In the genomic region with DNA sequence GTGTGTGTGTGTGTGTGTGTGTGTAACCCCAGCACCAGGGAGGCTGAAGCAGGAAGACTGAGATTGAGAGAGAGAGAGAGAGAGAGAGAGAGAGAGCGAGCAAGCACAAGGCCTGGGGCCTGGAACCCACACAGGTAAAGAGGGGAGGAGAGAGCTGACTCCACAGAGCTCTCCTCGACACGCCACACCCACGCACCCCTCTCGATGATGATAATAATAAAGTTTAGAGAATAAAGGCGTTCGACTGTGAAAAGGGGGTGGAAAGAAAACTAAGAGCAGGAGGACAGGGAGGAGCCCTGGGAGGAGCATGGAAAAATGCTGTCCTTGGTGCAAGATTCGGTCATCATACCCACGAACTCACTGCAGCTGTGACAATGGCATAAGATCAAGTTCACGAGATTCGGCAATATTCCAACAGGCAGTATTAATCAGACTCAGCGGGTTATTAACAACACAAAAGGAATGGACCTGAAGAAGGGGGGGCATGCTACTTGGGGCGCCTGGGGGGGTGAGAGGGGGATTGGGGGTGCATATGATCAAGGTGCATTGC, we compare ENCODE assay signal across 23 mouse cellular contexts. TPM values are rescaled to one million over a fixed set of nuclear protein-coding genes. Genes with fewer than 3 reads are reported as not detected.
DNase-seq lines count a peak whose midpoint lies in the region; ATAC-seq and TF ChIP-seq lines count a peak whose summit lies in the region.
"Had no signal": no experiment of that assay in that cellular context is flagged by ENCODE, and none has a peak within 500 bp of the region (broad histone marks: within the 10 kb centered on the region; RNA-seq: fewer than 3 reads in every experiment).

No protein-coding gene starts in this region.

- H3K36me3 ChIP-seq in lung, postnatal 0 days (ENCODE audit: insufficient read depth, low read length): no peaks in the 10 kb centered on the region
- H3K36me3 ChIP-seq in myocyte (ENCODE audit: control insufficient read depth, insufficient read depth): no peaks in the 10 kb centered on the region
- H3K36me3 ChIP-seq in thymus, adult 2 months (ENCODE audit: control insufficient read depth, insufficient read depth, low read length): no peaks in the 10 kb centered on the region
- H3K36me3 ChIP-seq in limb, embryonic 10.5 days: no peaks in the 10 kb centered on the region
- H3K36me3 ChIP-seq: embryonic facial prominence, embryonic 13.5 days; forebrain, embryonic 12.5 days; hindbrain, embryonic 12.5 days; kidney, embryonic 15.5 days; liver, embryonic 15.5 days; neural tube, embryonic 15.5 days had no signal

- 0 out of 2 replicates have a peak, but pooled peaks cover 6% of the 10 kb centered on the region for H3K27me3 ChIP-seq in lung, postnatal 0 days (replicated peaks; ENCODE audit: insufficient read depth, low read length)
- no peaks in the 10 kb centered on the region for H3K27me3 ChIP-seq in myocyte (ENCODE audit: control insufficient read depth, insufficient read depth, insufficient read length)
- no peaks in the 10 kb centered on the region; the same call in 1 of the 2 replicates for H3K27me3 ChIP-seq in thymus, adult 2 months (ENCODE audit: control insufficient read depth, insufficient read depth, low read length)
- H3K27me3 ChIP-seq in limb, embryonic 10.5 days (ENCODE audit: low read depth, poor library complexity, severe bottlenecking): peaks cover 48% of the 10 kb centered on the region
- H3K27me3 ChIP-seq: neural tube, embryonic 15.5 days; Patski had no signal

- H3ac ChIP-seq in myocyte (ENCODE audit: control insufficient read depth, insufficient read length): no peak overlapping the region

- H3K4me2 ChIP-seq in lung, postnatal 0 days (replicated peaks; ENCODE audit: low read depth, low read length): no peak overlapping the region
- H3K4me2 ChIP-seq in myocyte (ENCODE audit: low read depth): peak overlapping the region; percentile 10
- H3K4me2 ChIP-seq: embryonic facial prominence, embryonic 13.5 days; forebrain, embryonic 12.5 days; hindbrain, embryonic 12.5 days; kidney, embryonic 15.5 days; liver, embryonic 15.5 days; neural tube, embryonic 15.5 days had no signal

- 66% methylated on average over 13 of the region's 13 CpGs for WGBS in lung, postnatal 0 days
- 67% methylated on average over 13 of the region's 13 CpGs for WGBS in lung, adult 2 months
- WGBS in thymus, adult 2 months: 87% methylated on average over 13 of the region's 13 CpGs
- 84% methylated on average over 13 of the region's 13 CpGs for WGBS in limb, embryonic 10.5 days

- H3K27ac ChIP-seq in lung, postnatal 0 days (ENCODE audit: low read length): peak overlapping the region; percentile 40
- no peak overlapping the region for H3K27ac ChIP-seq in thymus, adult 2 months (ENCODE audit: control insufficient read depth, insufficient read depth, low read length)
- H3K27ac ChIP-seq in limb, embryonic 10.5 days: no peak overlapping the region
- H3K27ac ChIP-seq: embryonic facial prominence, embryonic 13.5 days; forebrain, embryonic 12.5 days; gastrocnemius, adult 2 months; hindbrain, embryonic 12.5 days; kidney, embryonic 15.5 days; liver, embryonic 15.5 days; neural tube, embryonic 15.5 days had no signal

- H3K79me2 ChIP-seq in myocyte (ENCODE audit: control insufficient read depth, insufficient read depth): no peaks in the 10 kb centered on the region

- no peak for ATAC-seq in lung, postnatal 0 days
- ATAC-seq: intestine, postnatal 0 days; midbrain, embryonic 16.5 days; Patski had no signal

- H3K9me3 ChIP-seq in lung, postnatal 0 days (ENCODE audit: low read length): no peaks in the 10 kb centered on the region
- H3K9me3 ChIP-seq in limb, embryonic 10.5 days (replicated peaks): no peaks in the 10 kb centered on the region
- H3K9me3 ChIP-seq: embryonic facial prominence, embryonic 13.5 days; forebrain, embryonic 12.5 days; hindbrain, embryonic 12.5 days; liver, embryonic 15.5 days; neural tube, embryonic 15.5 days had no signal

- no peak for TF ChIP-seq POLR2A in lung, adult 2 months (IDR thresholded peaks at IDR 0.05; ENCODE audit: borderline replicate concordance, extremely low read depth, low read depth, low read length)
- TF ChIP-seq POLR2A in myocyte (IDR thresholded peaks at IDR 0.05; ENCODE audit: insufficient read length, low read depth): no peak
- TF ChIP-seq POLR2A in thymus, adult 2 months (IDR thresholded peaks at IDR 0.05; ENCODE audit: control insufficient read depth, extremely low read depth, insufficient read depth, low read length, poor library complexity): no peak

- 0 out of 2 replicates have a peak, but pooled peaks cover 3% of the 10 kb centered on the region for H3K4me1 ChIP-seq in lung, postnatal 0 days (ENCODE audit: insufficient read depth, low read depth, low read length)
- peaks cover 11% of the 10 kb centered on the region for H3K4me1 ChIP-seq in lung, adult 2 months (ENCODE audit: control insufficient read depth, insufficient read depth, low read length)
- H3K4me1 ChIP-seq in thymus, adult 2 months (replicated peaks; ENCODE audit: control insufficient read depth, insufficient read depth, low read length): no peaks in the 10 kb centered on the region
- H3K4me1 ChIP-seq in limb, embryonic 10.5 days: peaks cover 17% of the 10 kb centered on the region
- H3K4me1 ChIP-seq: liver, embryonic 15.5 days had no signal

- no peak for TF ChIP-seq CTCF in lung, postnatal 0 days (IDR thresholded peaks at IDR 0.05)
- TF ChIP-seq CTCF in lung, adult 2 months (IDR thresholded peaks at IDR 0.05; ENCODE audit: insufficient read depth, low read length): no peak
- no peak for TF ChIP-seq CTCF in thymus, adult 2 months (IDR thresholded peaks at IDR 0.05; ENCODE audit: borderline replicate concordance, control insufficient read depth, extremely low read depth, insufficient read depth, low read length, poor library complexity)

- no peak for TF ChIP-seq EP300 in lung, postnatal 0 days (IDR thresholded peaks at IDR 0.05)

- H3K9ac ChIP-seq in lung, postnatal 0 days (replicated peaks; ENCODE audit: low read depth): no peak overlapping the region
- H3K9ac ChIP-seq: embryonic facial prominence, embryonic 13.5 days; forebrain, embryonic 12.5 days; hindbrain, embryonic 12.5 days; kidney, embryonic 15.5 days; liver, embryonic 15.5 days; neural tube, embryonic 15.5 days had no signal

- H3K4me3 ChIP-seq in lung, postnatal 0 days (ENCODE audit: low read depth, low read length): no peak overlapping the region
- H3K4me3 ChIP-seq in lung, adult 2 months (replicated peaks; ENCODE audit: extremely low read depth, low read depth, low read length): no peak overlapping the region
- H3K4me3 ChIP-seq in myocyte: no peak overlapping the region
- no peak overlapping the region for H3K4me3 ChIP-seq in thymus, adult 2 months (ENCODE audit: control insufficient read depth, insufficient read depth, low read length)
- H3K4me3 ChIP-seq in limb, embryonic 10.5 days: no peak overlapping the region
- H3K4me3 ChIP-seq: embryonic facial prominence, embryonic 13.5 days; erythroblast, embryonic 14.5 days; forebrain, embryonic 12.5 days; gastrocnemius, adult 2 months; hindbrain, embryonic 12.5 days; kidney, embryonic 15.5 days; liver, embryonic 15.5 days; neural tube, embryonic 15.5 days had no signal

- peak; percentile 54 for DNase-seq in lung, postnatal 0 days (ENCODE audit: low spot score)
- no peak for DNase-seq in lung, adult 2 months
- DNase-seq in CD4-positive helper T cell, adult 2 months (ENCODE audit: low read depth, low spot score): peak; percentile 19
- DNase-seq in adrenal gland, postnatal 14 days: peak; percentile 66
- DNase-seq in thymus, adult 2 months: no peak
- DNase-seq in limb, embryonic 10.5 days (ENCODE audit: low spot score): no peak
- DNase-seq: cerebellum, adult 2 months had no signal

TF ChIP-seq in myocyte, 11 proteins besides CTCF, POLR2A, EP300 and RAD21:
- TF ChIP-seq CEBPB (IDR thresholded peaks at IDR 0.05; ENCODE audit: insufficient read depth, poor library complexity, severe bottlenecking) (0 out of 2 replicates have a peak, but pooled peaks have one; percentile 6), POLR2AphosphoS2 (IDR thresholded peaks at IDR 0.05; ENCODE audit: insufficient read length, low read depth) (no peak), USF1 (IDR thresholded peaks at IDR 0.05; ENCODE audit: low read depth) (no peak), MYOD1 (IDR thresholded peaks at IDR 0.05; ENCODE audit: control insufficient read depth in 1 of 3, insufficient read length in 2 of 3, low read depth in 2 of 3) (peak in 2 of 3 experiments; percentile 13 to 41), E2F4 (IDR thresholded peaks at IDR 0.05; ENCODE audit: insufficient read depth) (no peak), REST (IDR thresholded peaks at IDR 0.05; ENCODE audit: insufficient read depth, insufficient read length) (no peak), MYOG (IDR thresholded peaks at IDR 0.05; ENCODE audit: control insufficient read depth in 1 of 3, insufficient read depth in 1 of 3, insufficient read length in 2 of 3, low read depth in 2 of 3) (peak in 1 of 3 experiments; percentile 30), MAX (IDR thresholded peaks at IDR 0.05; ENCODE audit: low read depth) (no peak)

RNA-seq across cellular contexts. Expression of a gene that starts 4.6 kb away (rescaled TPM):
- 1.6 and 3.3 TPM in 2 replicates for polyA plus RNA-seq in lung, postnatal 0 days (2015; fragmentation: Nextera tagmentation; extraction: Ambion mirVana)
- 1.0 and 1.4 TPM in 2 replicates for polyA plus RNA-seq in lung, adult 2 months (2012; rRNA removed)
- total RNA-seq in adrenal gland, postnatal 14 days (2021): 0.26 and 0.33 TPM in 2 replicates
- polyA plus RNA-seq in myocyte (2012; fragmentation: generic; extraction: Trizol): 0.44 TPM
- polyA plus RNA-seq in thymus, adult 2 months (2012; rRNA removed): 0.18 TPM in 1 of 2 replicates, not detected in the other
- polyA plus RNA-seq in limb, embryonic 10.5 days (2016; fragmentation: Nextera tagmentation; extraction: Ambion mirVana): 0.25 TPM in 1 of 2 replicates, not detected in the other
- total RNA-seq: heart, adult 8-10 months; heart, postnatal 25 days; megakaryocyte-erythroid progenitor cell, adult 5-6 weeks had no signal
- polyA plus RNA-seq: erythroblast, embryonic 14.5 days; heart, embryonic 14.5 days had no signal

RNA-seq across cellular contexts. Expression of a gene that starts 49.3 kb away (rescaled TPM):
- 13.5 and 13.9 TPM in 2 replicates for polyA plus RNA-seq in lung, postnatal 0 days (2015; fragmentation: Nextera tagmentation; extraction: Ambion mirVana)
- polyA plus RNA-seq in lung, adult 2 months (2012; rRNA removed): 32.8 and 39.0 TPM in 2 replicates
- total RNA-seq in adrenal gland, postnatal 14 days (2021): 23.4 and 32.1 TPM in 2 replicates
- polyA plus RNA-seq in myocyte (2012; fragmentation: generic; extraction: Trizol): 36.0 TPM
- polyA plus RNA-seq in thymus, adult 2 months (2012; rRNA removed): 114 and 127 TPM in 2 replicates
- polyA plus RNA-seq in limb, embryonic 10.5 days (2016; fragmentation: Nextera tagmentation; extraction: Ambion mirVana): 24.0 and 24.9 TPM in 2 replicates

Comparison
In these comparisons a context has a peak if more than half of its experiments do, and no peak if none do; other contexts are left out.
1. DNase-seq: peak in lung, postnatal 0 days (single experiment), CD4-positive helper T cell, adult 2 months (single experiment) and adrenal gland, postnatal 14 days (single experiment); none in lung, adult 2 months (single experiment), thymus, adult 2 months (single experiment) and limb, embryonic 10.5 days (single experiment).